Mouse (Mus musculus) left cerebral cortex, postnatal 25 days (tissue): ENCODE data around the gene Adamts5. TPM values are rescaled to one million over a fixed set of nuclear protein-coding genes. Genes with fewer than 3 reads are reported as not detected.
A peak's percentile ranks its signal among the peaks of the same experiment; 100 is the strongest.

ENCODE experiments used
- DNase-seq, 2 experiments: peaks; one replicate each; pipeline ENCODE4 v3.0.0; 2022; ENCODE audit warnings: low spot score in 2 of 2, mixed read lengths in 1 of 2
- intact Hi-C: fragments of 180-260 bp; cut with DNase I; formaldehyde crosslinking; loops from one replicate; pipeline ENCODE4 v1.15.1; 2025
- total RNA-seq, 2 experiments: library from RNA; stranded (reverse); gene quantifications; 2 replicates each; pipeline ENCODE4 v1.2.3; 2021

Gene Adamts5
- total RNA-seq = 1 to 10 TPM; 1.1 to 1.4 TPM

GRCm38 (mm10) chr16:85901581-85901910, at the start of gene Adamts5:
Gene Adamts5, minus strand, starts transcription at chr16:85901828.
- intact Hi-C loops = no loop called here

GRCm38 (mm10) chr16:85950356-85950755, 48.7 kb upstream of the Adamts5 start:
- intact Hi-C loops = no loop called here
- DNase-seq = no peak

More at GRCm38 (mm10) chr16:85901581-85901910, at the start of gene Adamts5:
- DNase-seq = no peak

- intact Hi-C loops = no loop called here
- peak in 1 of 2 experiments; percentile 35 for DNase-seq
These were observed 24.4 kb upstream of the Adamts5 start for GRCm38 (mm10) chr16:85926004-85926403.

- DNase-seq = no peak
- intact Hi-C loops = no loop called here
These were observed 20.8 kb upstream of the Adamts5 start for GRCm38 (mm10) chr16:85922454-85922853.

GRCm38 (mm10) chr16:85920122-85920521, 18.5 kb upstream of the Adamts5 start:
- intact Hi-C loops = no loop called here
- no peak for DNase-seq

GRCm38 (mm10) chr16:85900702-85901580, 687 bp downstream of the Adamts5 start:
- intact Hi-C loops = no loop called here
- peak; percentile 42 to 54 for DNase-seq

GRCm38 (mm10) chr16:85899790-85900587, 1.6 kb downstream of the Adamts5 start:
- DNase-seq = peak; percentile 15 to 24
- intact Hi-C loops = no loop called here

GRCm38 (mm10) chr16:85899301-85899721, 2.3 kb downstream of the Adamts5 start:
- intact Hi-C loops = no loop called here
- peak; percentile 4 to 21 for DNase-seq

- intact Hi-C loops = no loop called here
- DNase-seq = no peak
These were observed 2.8 kb downstream of the Adamts5 start for GRCm38 (mm10) chr16:85898816-85899215.

- intact Hi-C loops = no loop called here
- no peak for DNase-seq
These were observed 3.2 kb downstream of the Adamts5 start for GRCm38 (mm10) chr16:85898391-85898790.

GRCm38 (mm10) chr16:85897854-85898253, 3.8 kb downstream of the Adamts5 start:
- intact Hi-C loops = no loop called here
- no peak for DNase-seq

- peak; percentile 12 to 42 for DNase-seq
- intact Hi-C loops = no loop called here
These were observed 5.7 kb downstream of the Adamts5 start for GRCm38 (mm10) chr16:85895948-85896347.

GRCm38 (mm10) chr16:85889778-85890177, 11.8 kb downstream of the Adamts5 start:
- intact Hi-C loops = no loop called here
- DNase-seq = no peak

- intact Hi-C loops = no loop called here
These were observed 14.2 kb downstream of the Adamts5 start for GRCm38 (mm10) chr16:85887289-85888051.

GRCm38 (mm10) chr16:85879075-85879474, 22.6 kb downstream of the Adamts5 start:
- DNase-seq = no peak
- intact Hi-C loops = no loop called here

More at GRCm38 (mm10) chr16:85887289-85888051, 14.2 kb downstream of the Adamts5 start:
- DNase-seq = peak; percentile 45 to 82

- intact Hi-C loops = no loop called here
- DNase-seq = no peak
These were observed 27.5 kb downstream of the Adamts5 start for GRCm38 (mm10) chr16:85874141-85874540.

GRCm38 (mm10) chr16:85871971-85872370, 29.7 kb downstream of the Adamts5 start:
- intact Hi-C loops = no loop called here
- DNase-seq = no peak

GRCm38 (mm10) chr16:85871248-85871647, 30.4 kb downstream of the Adamts5 start:
- DNase-seq = no peak
- intact Hi-C loops = no loop called here

GRCm38 (mm10) chr16:85864691-85865389, 36.8 kb downstream of the Adamts5 start:
- DNase-seq = no peak
- intact Hi-C loops = no loop called here
